Mouse (Mus musculus): Measurements from ENCODE around the gene Zscan20. TPM values are rescaled to one million over a fixed set of nuclear protein-coding genes. Genes with fewer than 3 reads are reported as not detected.
A peak's percentile ranks its signal among the peaks of the same experiment; 100 is the strongest.

Zscan20 gene
- 0.53 and 0.70 TPM in 2 replicates for polyA plus RNA-seq (2015; fragmentation: Nextera tagmentation; extraction: Ambion mirVana)

GRCm38 (mm10) chr4:128609925-128610402 lies at the start of gene Zscan20:
Zscan20 (minus strand) TSS chr4:128610098.
- WGBS (ENCODE audit: insufficient replicate concordance): under 1% methylated on average over 24 of the region's 24 CpGs
- H3K9ac ChIP-seq (ENCODE audit: low read depth, low read length): peak within 1 kb of the TSS; percentile 62
- peak within 1 kb of the TSS; percentile 42; the same call in 1 of the 2 replicates for H3K27ac ChIP-seq (ENCODE audit: low read length)
- peaks cover 13% of the 10 kb centered on the region for H3K4me1 ChIP-seq (ENCODE audit: control insufficient read depth, low read depth, low read length)
- peak; percentile 98 for ATAC-seq (ENCODE audit: low read depth)
- H3K4me3 ChIP-seq (ENCODE audit: low read depth, low read length): peak within 1 kb of the TSS; percentile 74
- H3K27me3 ChIP-seq (ENCODE audit: control insufficient read depth, insufficient read depth, low read depth, low read length): no peaks in the 10 kb centered on the region
- peak within 1 kb of the TSS; percentile 84 for H3K4me2 ChIP-seq (ENCODE audit: low read depth, low read length)
- H3K36me3 ChIP-seq (ENCODE audit: control insufficient read depth, insufficient read depth): no peaks in the 10 kb centered on the region
- no peaks in the 10 kb centered on the region for H3K9me3 ChIP-seq (replicated peaks; ENCODE audit: control insufficient read depth, low read length)

GRCm38 (mm10) chr4:128655446-128655845 lies 45.5 kb upstream of the Zscan20 start:
- ATAC-seq (ENCODE audit: low read depth): no peak
- peak overlapping the region; percentile 84 for H3K4me2 ChIP-seq (ENCODE audit: low read depth, low read length)
- no peaks in the 10 kb centered on the region for H3K9me3 ChIP-seq (replicated peaks; ENCODE audit: control insufficient read depth, low read length)
- WGBS (ENCODE audit: insufficient replicate concordance): 5% methylated on average over 12 of the region's 12 CpGs
- H3K27me3 ChIP-seq (ENCODE audit: control insufficient read depth, insufficient read depth, low read depth, low read length): peaks cover 3% of the 10 kb centered on the region; the same call in 1 of the 2 replicates
- H3K9ac ChIP-seq (ENCODE audit: low read depth, low read length): peak overlapping the region; percentile 59
- H3K27ac ChIP-seq (ENCODE audit: low read length): no peak overlapping the region
- peak overlapping the region; percentile 63 for H3K4me3 ChIP-seq (ENCODE audit: low read depth, low read length)
- no peaks in the 10 kb centered on the region for H3K36me3 ChIP-seq (ENCODE audit: control insufficient read depth, insufficient read depth)
- no peaks in the 10 kb centered on the region; the same call in 1 of the 2 replicates for H3K4me1 ChIP-seq (ENCODE audit: control insufficient read depth, low read depth, low read length)

GRCm38 (mm10) chr4:128654505-128655381 lies 44.8 kb upstream of the Zscan20 start, which contains the start of gene Phc2:
Phc2 (plus strand) TSS chr4:128654702.
- H3K4me1 ChIP-seq (ENCODE audit: control insufficient read depth, low read depth, low read length): no peaks in the 10 kb centered on the region; the same call in 1 of the 2 replicates
- no peak within 1 kb of the TSS for H3K27ac ChIP-seq (ENCODE audit: low read length)

GRCm38 (mm10) chr4:128652584-128653298 lies 42.8 kb upstream of the Zscan20 start:
- H3K9ac ChIP-seq (ENCODE audit: low read depth, low read length): no peak overlapping the region
- H3K36me3 ChIP-seq (ENCODE audit: control insufficient read depth, insufficient read depth): no peaks in the 10 kb centered on the region
- H3K4me1 ChIP-seq (ENCODE audit: control insufficient read depth, low read depth, low read length): no peaks in the 10 kb centered on the region; the same call in 1 of the 2 replicates
- H3K4me2 ChIP-seq (ENCODE audit: low read depth, low read length): no peak overlapping the region
- no peak overlapping the region for H3K27ac ChIP-seq (ENCODE audit: low read length)
- no peak overlapping the region for H3K4me3 ChIP-seq (ENCODE audit: low read depth, low read length)
- peaks cover 3% of the 10 kb centered on the region; the same call in 1 of the 2 replicates for H3K27me3 ChIP-seq (ENCODE audit: control insufficient read depth, insufficient read depth, low read depth, low read length)
- ATAC-seq (ENCODE audit: low read depth): no peak
- H3K9me3 ChIP-seq (replicated peaks; ENCODE audit: control insufficient read depth, low read length): no peaks in the 10 kb centered on the region
- WGBS (ENCODE audit: insufficient replicate concordance): 24% methylated on average over 5 of the region's 5 CpGs

More at GRCm38 (mm10) chr4:128654505-128655381, 44.8 kb upstream of the Zscan20 start, which contains the start of gene Phc2:
- under 1% methylated on average over 66 of the region's 85 CpGs for WGBS (ENCODE audit: insufficient replicate concordance)
- H3K9me3 ChIP-seq (replicated peaks; ENCODE audit: control insufficient read depth, low read length): no peaks in the 10 kb centered on the region
- peaks cover 3% of the 10 kb centered on the region; the same call in 1 of the 2 replicates for H3K27me3 ChIP-seq (ENCODE audit: control insufficient read depth, insufficient read depth, low read depth, low read length)
- H3K9ac ChIP-seq (ENCODE audit: low read depth, low read length): peak within 1 kb of the TSS; percentile 59
- H3K4me3 ChIP-seq (ENCODE audit: low read depth, low read length): peak within 1 kb of the TSS; percentile 63
- peak; percentile 99 for ATAC-seq (ENCODE audit: low read depth)
- H3K36me3 ChIP-seq (ENCODE audit: control insufficient read depth, insufficient read depth): no peaks in the 10 kb centered on the region
- peak within 1 kb of the TSS; percentile 84 for H3K4me2 ChIP-seq (ENCODE audit: low read depth, low read length)

- 47% methylated on average over 3 of the region's 3 CpGs for WGBS (ENCODE audit: insufficient replicate concordance)
- no peak overlapping the region for H3K4me2 ChIP-seq (ENCODE audit: low read depth, low read length)
- H3K4me3 ChIP-seq (ENCODE audit: low read depth, low read length): no peak overlapping the region
- peaks cover 3% of the 10 kb centered on the region; the same call in 1 of the 2 replicates for H3K27me3 ChIP-seq (ENCODE audit: control insufficient read depth, insufficient read depth, low read depth, low read length)
- no peak for ATAC-seq (ENCODE audit: low read depth)
- no peaks in the 10 kb centered on the region for H3K36me3 ChIP-seq (ENCODE audit: control insufficient read depth, insufficient read depth)
- no peak overlapping the region for H3K9ac ChIP-seq (ENCODE audit: low read depth, low read length)
- no peak overlapping the region for H3K27ac ChIP-seq (ENCODE audit: low read length)
- no peaks in the 10 kb centered on the region for H3K9me3 ChIP-seq (replicated peaks; ENCODE audit: control insufficient read depth, low read length)
- no peaks in the 10 kb centered on the region; the same call in 1 of the 2 replicates for H3K4me1 ChIP-seq (ENCODE audit: control insufficient read depth, low read depth, low read length)
Observed at GRCm38 (mm10) chr4:128651530-128651929, 41.6 kb upstream of the Zscan20 start.

- 54% methylated on average over 8 of the region's 8 CpGs for WGBS (ENCODE audit: insufficient replicate concordance)
Observed at GRCm38 (mm10) chr4:128648567-128649255, 38.8 kb upstream of the Zscan20 start.

GRCm38 (mm10) chr4:128646762-128647161 lies 36.9 kb upstream of the Zscan20 start:
- no peak for ATAC-seq (ENCODE audit: low read depth)
- H3K9me3 ChIP-seq (replicated peaks; ENCODE audit: control insufficient read depth, low read length): no peaks in the 10 kb centered on the region
- no peak overlapping the region for H3K27ac ChIP-seq (ENCODE audit: low read length)
- no peaks in the 10 kb centered on the region for H3K27me3 ChIP-seq (ENCODE audit: control insufficient read depth, insufficient read depth, low read depth, low read length)
- no peak overlapping the region for H3K4me2 ChIP-seq (ENCODE audit: low read depth, low read length)
- H3K4me1 ChIP-seq (ENCODE audit: control insufficient read depth, low read depth, low read length): no peaks in the 10 kb centered on the region
- H3K36me3 ChIP-seq (ENCODE audit: control insufficient read depth, insufficient read depth): no peaks in the 10 kb centered on the region
- H3K9ac ChIP-seq (ENCODE audit: low read depth, low read length): no peak overlapping the region
- H3K4me3 ChIP-seq (ENCODE audit: low read depth, low read length): no peak overlapping the region
- 44% methylated on average over 7 of the region's 7 CpGs for WGBS (ENCODE audit: insufficient replicate concordance)

More at GRCm38 (mm10) chr4:128648567-128649255, 38.8 kb upstream of the Zscan20 start:
- ATAC-seq (ENCODE audit: low read depth): 0 out of 2 replicates have a peak, but pooled peaks have one; percentile 43
- H3K27me3 ChIP-seq (ENCODE audit: control insufficient read depth, insufficient read depth, low read depth, low read length): no peaks in the 10 kb centered on the region
- H3K9me3 ChIP-seq (replicated peaks; ENCODE audit: control insufficient read depth, low read length): no peaks in the 10 kb centered on the region
- no peak overlapping the region for H3K4me2 ChIP-seq (ENCODE audit: low read depth, low read length)
- H3K9ac ChIP-seq (ENCODE audit: low read depth, low read length): no peak overlapping the region
- no peaks in the 10 kb centered on the region for H3K4me1 ChIP-seq (ENCODE audit: control insufficient read depth, low read depth, low read length)
- H3K36me3 ChIP-seq (ENCODE audit: control insufficient read depth, insufficient read depth): no peaks in the 10 kb centered on the region
- H3K4me3 ChIP-seq (ENCODE audit: low read depth, low read length): no peak overlapping the region
- no peak overlapping the region for H3K27ac ChIP-seq (ENCODE audit: low read length)

- no peak for ATAC-seq (ENCODE audit: low read depth)
- no peak overlapping the region for H3K4me3 ChIP-seq (ENCODE audit: low read depth, low read length)
- no peaks in the 10 kb centered on the region for H3K27me3 ChIP-seq (ENCODE audit: control insufficient read depth, insufficient read depth, low read depth, low read length)
- H3K9me3 ChIP-seq (replicated peaks; ENCODE audit: control insufficient read depth, low read length): no peaks in the 10 kb centered on the region
- WGBS (ENCODE audit: insufficient replicate concordance): 65% methylated on average over 6 of the region's 6 CpGs
- no peak overlapping the region for H3K9ac ChIP-seq (ENCODE audit: low read depth, low read length)
- H3K27ac ChIP-seq (ENCODE audit: low read length): no peak overlapping the region
- no peaks in the 10 kb centered on the region for H3K36me3 ChIP-seq (ENCODE audit: control insufficient read depth, insufficient read depth)
- H3K4me1 ChIP-seq (ENCODE audit: control insufficient read depth, low read depth, low read length): no peaks in the 10 kb centered on the region
- H3K4me2 ChIP-seq (ENCODE audit: low read depth, low read length): no peak overlapping the region
Observed at GRCm38 (mm10) chr4:128645896-128646295, 36.0 kb upstream of the Zscan20 start.
